Mouse (Mus musculus) adrenal gland, postnatal 14 days (tissue): ENCODE data around the gene Ripk1. TPM values are rescaled to one million over a fixed set of nuclear protein-coding genes. Genes with fewer than 3 reads are reported as not detected.

ENCODE experiments used
- DNase-seq: peaks from one replicate; pipeline ENCODE4 v3.0.0; 2021; ENCODE audit warnings: mixed read lengths
- total RNA-seq: library from RNA; stranded (reverse); gene quantifications from 2 replicates; pipeline ENCODE4 v1.2.3, GENCODE M21; 2021

Gene Ripk1
- total RNA-seq, 1 experiment from 2014 or later, result 29.5 TPM

- DNase-seq, result peak; percentile 62
These were observed 74.7 kb downstream of the Ripk1 start for GRCm38 (mm10) chr13:34076561-34077491.

- peak; percentile 96 for DNase-seq
These were observed 75.5 kb downstream of the Ripk1 start, which contains the start of gene Tubb2a for GRCm38 (mm10) chr13:34077492-34078271. TSS of gene Tubb2a (minus strand) at chr13:34078007.

GRCm38 (mm10) chr13:34078500-34079280 lies 76.5 kb downstream of the Ripk1 start:
- no peak for DNase-seq

- DNase-seq, result peak; percentile 26
These were observed 77.6 kb downstream of the Ripk1 start for GRCm38 (mm10) chr13:34079801-34080200.

GRCm38 (mm10) chr13:34081926-34082325 lies 79.8 kb downstream of the Ripk1 start:
- DNase-seq, result no peak

GRCm38 (mm10) chr13:34084026-34084750 lies 82.0 kb downstream of the Ripk1 start:
- peak; percentile 53 for DNase-seq

Other genes starting within 250 kb of the Ripk1 start
- not detected in 2 replicates for gene Serpinb6e, start 159.0 kb upstream of the Ripk1 start, total RNA-seq
- gene Serpinb6c, start 96.7 kb upstream of the Ripk1 start, total RNA-seq, result 0.26 and 0.33 TPM in 2 replicates
- 39.0 and 51.5 TPM in 2 replicates for gene Nqo2, start 37.7 kb upstream of the Ripk1 start, total RNA-seq
- 214 and 236 TPM in 2 replicates for gene Serpinb6a, start 431 bp downstream of the Ripk1 start, total RNA-seq
- 57.7 and 79.8 TPM in 2 replicates for gene Bphl, start 35.2 kb downstream of the Ripk1 start, total RNA-seq
- gene Tubb2a, start 75.6 kb downstream of the Ripk1 start, total RNA-seq, result 46.1 and 59.9 TPM in 2 replicates
- gene Tubb2b, start 128.1 kb downstream of the Ripk1 start, total RNA-seq, result 5.5 and 22.5 TPM in 2 replicates
- gene Psmg4, start 160.6 kb downstream of the Ripk1 start, total RNA-seq, result 30.2 and 40.3 TPM in 2 replicates